Mouse (Mus musculus): Measurements from ENCODE around the gene Vdr. TPM values are rescaled to one million over a fixed set of nuclear protein-coding genes. Genes with fewer than 3 reads are reported as not detected.

Gene Vdr
- polyA plus RNA-seq, 1 experiment from 2014 or later, result 0.07 TPM

DNA sequence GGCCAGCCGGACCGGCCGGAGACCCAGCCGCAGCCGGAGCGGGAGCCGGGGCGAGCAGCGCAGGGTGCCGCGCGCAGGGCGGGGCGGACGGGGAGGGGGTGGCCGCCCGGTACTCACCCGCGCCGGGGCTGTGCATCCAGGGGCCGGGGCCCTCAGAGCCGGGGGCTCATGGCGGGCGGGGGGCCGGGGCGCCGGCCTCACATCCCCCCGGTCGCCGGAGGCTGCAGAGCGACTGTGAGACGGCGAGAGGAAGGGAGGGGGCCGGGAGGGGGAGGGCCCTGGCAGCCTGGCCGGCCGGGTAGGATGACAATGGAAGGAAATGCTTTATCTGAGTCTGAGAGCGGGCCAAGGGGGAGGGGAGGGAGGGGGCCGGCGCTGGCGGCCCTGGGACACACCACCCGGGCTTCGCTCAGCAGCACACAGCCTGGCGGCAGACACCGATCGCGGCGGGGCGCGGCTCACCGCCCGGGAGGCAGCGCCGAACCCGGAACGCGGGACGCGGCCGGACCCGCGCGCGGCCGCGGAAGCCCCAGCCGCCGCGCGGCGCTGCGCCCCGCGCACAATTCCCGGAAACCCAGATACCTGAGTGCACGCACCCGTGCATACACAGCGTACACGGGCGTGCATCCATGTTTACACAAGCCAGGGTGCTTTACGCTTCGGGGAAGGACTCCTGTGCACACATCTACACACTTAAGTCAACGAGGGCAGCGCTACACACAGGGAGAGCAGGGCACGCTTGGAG lies 79.0 kb downstream of the Vdr start:
- WGBS, result under 1% methylated on average over 75 of the region's 84 CpGs
- peak; percentile 86 for ATAC-seq (ENCODE audit: low read depth)
- Histone ChIP-seq H3K4me1 (replicated peaks) (peaks cover 59% of the 10 kb centered on the region), H3K4me2 (peak overlapping the region; percentile 73), H3K4me3 (peak overlapping the region; percentile 83), H3K9me3 (no peaks in the 10 kb centered on the region), H3K27me3 (no peaks in the 10 kb centered on the region; the same call in 1 of the 2 replicates), H3K27ac (replicated peaks) (peak overlapping the region; percentile 93), H3K36me3 (no peaks in the 10 kb centered on the region), H3K9ac (peak overlapping the region; percentile 100)

DNA sequence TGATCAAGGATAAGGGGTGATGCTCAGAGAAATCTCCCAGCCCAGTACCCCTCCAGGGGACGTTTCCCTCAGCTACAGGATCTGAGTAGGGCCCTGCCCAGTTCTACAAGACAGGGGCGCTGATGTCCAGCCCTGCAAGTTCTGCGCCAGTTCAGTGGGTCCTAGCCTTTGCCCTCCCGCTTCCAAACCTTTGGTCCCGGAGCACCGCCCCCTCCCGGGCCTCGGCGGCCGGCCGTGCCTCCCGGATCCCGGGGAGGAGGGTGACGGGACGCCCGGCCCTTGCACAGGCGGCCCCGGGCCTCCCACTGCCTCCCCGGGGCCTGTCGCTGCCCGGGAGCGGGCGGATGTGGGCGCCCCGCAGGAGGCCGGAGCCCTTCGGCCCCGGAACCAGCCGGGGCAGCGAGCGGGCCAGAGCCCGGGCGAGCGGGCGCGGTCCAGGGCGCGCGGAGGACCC lies 79.6 kb downstream of the Vdr start:
- ATAC-seq (ENCODE audit: low read depth), result peak; percentile 29; the same call in 1 of the 2 replicates
- under 1% methylated on average over 35 of the region's 39 CpGs for WGBS
- H3K9ac ChIP-seq, result peak overlapping the region; percentile 100
- peaks cover 65% of the 10 kb centered on the region for H3K4me1 ChIP-seq (replicated peaks)
- H3K27me3 ChIP-seq, result no peaks in the 10 kb centered on the region; the same call in 1 of the 2 replicates
- H3K4me2 ChIP-seq, result peak overlapping the region; percentile 73
- peak overlapping the region; percentile 93 for H3K27ac ChIP-seq (replicated peaks)
- H3K4me3 ChIP-seq, result peak overlapping the region; percentile 83
- H3K36me3 ChIP-seq, result no peaks in the 10 kb centered on the region
- H3K9me3 ChIP-seq, result no peaks in the 10 kb centered on the region

DNA sequence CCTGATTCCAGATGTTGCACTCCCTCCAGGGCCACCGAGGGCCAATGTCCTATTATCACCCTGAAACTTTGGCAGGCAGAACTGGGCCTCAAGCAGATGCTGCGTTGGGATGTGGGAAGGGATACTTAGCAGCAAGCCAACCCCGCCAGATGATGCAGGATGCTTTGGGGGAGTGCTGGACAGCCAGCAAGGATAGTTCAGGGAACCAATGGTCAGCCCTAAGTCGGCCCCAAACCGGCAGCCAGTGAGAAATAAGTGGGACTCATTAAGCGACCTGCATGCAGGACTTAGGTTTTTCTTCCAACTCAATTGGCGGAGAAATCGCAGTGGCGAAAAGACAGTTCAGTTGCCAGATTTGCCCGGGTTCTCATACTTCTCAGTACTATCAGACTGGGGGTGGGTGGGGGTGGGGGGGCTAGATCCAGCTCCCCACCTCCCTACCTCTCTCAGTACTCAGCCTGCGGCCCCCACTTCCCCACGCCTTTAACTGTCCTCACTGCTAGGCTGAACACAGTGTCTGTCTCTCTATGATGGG lies 80.1 kb downstream of the Vdr start:
- H3K27ac ChIP-seq (replicated peaks), result peak overlapping the region; percentile 93
- 13% methylated on average over 12 of the region's 12 CpGs for WGBS
- no peaks in the 10 kb centered on the region; the same call in 1 of the 2 replicates for H3K27me3 ChIP-seq
- H3K4me3 ChIP-seq, result peak overlapping the region; percentile 83
- H3K4me2 ChIP-seq, result peak overlapping the region; percentile 73
- no peaks in the 10 kb centered on the region for H3K9me3 ChIP-seq
- H3K4me1 ChIP-seq (replicated peaks), result peaks cover 70% of the 10 kb centered on the region
- H3K36me3 ChIP-seq, result no peaks in the 10 kb centered on the region
- ATAC-seq (ENCODE audit: low read depth), result no peak
- H3K9ac ChIP-seq, result peak overlapping the region; percentile 100

DNA sequence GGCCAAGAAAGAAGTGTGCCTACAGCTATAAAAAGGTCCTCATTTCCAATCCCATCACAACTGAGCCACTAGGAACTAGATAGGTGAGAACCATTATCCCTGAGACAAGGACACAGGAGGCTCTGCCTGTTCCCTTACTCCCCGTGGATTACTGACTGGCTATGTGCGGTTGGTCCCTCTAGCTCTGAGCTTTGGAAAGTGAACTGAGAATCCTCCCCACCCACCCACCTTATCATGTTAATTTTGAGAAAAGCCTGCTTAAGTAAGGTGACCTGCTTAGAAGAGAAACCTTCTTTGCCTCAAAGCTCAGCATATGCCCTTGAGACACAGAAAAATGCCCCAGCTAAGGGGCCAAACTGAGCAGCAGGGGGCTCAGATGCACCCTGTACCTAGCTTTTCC lies 81.0 kb downstream of the Vdr start:
- ATAC-seq (ENCODE audit: low read depth), result no peak
- H3K4me1 ChIP-seq (replicated peaks), result peaks cover 79% of the 10 kb centered on the region
- peak overlapping the region; percentile 100 for H3K9ac ChIP-seq
- H3K9me3 ChIP-seq, result no peaks in the 10 kb centered on the region
- H3K27me3 ChIP-seq, result no peaks in the 10 kb centered on the region; the same call in 1 of the 2 replicates
- peak overlapping the region; percentile 73 for H3K4me2 ChIP-seq
- peak overlapping the region; percentile 83 for H3K4me3 ChIP-seq
- peak overlapping the region; percentile 93 for H3K27ac ChIP-seq (replicated peaks)
- no peaks in the 10 kb centered on the region for H3K36me3 ChIP-seq
- WGBS, result 56% methylated on average over 2 of the region's 2 CpGs

DNA sequence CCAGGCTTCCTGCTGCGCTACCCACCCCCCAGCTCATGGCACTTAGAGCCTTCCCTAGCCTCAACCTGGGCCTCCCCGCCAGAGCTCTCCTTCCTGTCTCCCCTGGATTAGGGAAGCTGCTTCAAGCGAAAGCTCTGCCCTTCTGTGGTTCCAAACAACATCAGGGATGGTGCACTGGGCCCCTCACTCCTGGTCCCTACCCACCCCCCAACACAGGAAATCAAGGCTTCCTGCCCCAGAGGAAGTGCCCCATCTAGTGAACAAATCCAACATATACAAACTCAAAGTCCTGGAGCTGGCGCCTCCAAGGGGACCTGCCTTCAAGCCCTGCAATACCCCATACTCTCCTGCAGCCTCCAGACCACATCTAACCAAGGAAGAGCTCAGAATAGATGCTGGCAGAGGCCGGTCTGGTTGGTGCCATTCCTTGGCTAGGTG lies 81.5 kb downstream of the Vdr start:
- no peaks in the 10 kb centered on the region for H3K9me3 ChIP-seq
- H3K27ac ChIP-seq (replicated peaks), result peak overlapping the region; percentile 84
- no peaks in the 10 kb centered on the region for H3K36me3 ChIP-seq
- peaks cover 84% of the 10 kb centered on the region for H3K4me1 ChIP-seq (replicated peaks)
- no peaks in the 10 kb centered on the region; the same call in 1 of the 2 replicates for H3K27me3 ChIP-seq
- H3K4me3 ChIP-seq, result peak overlapping the region; percentile 11; the same call in 1 of the 2 replicates
- H3K9ac ChIP-seq, result peak overlapping the region; percentile 55
- no peak for ATAC-seq (ENCODE audit: low read depth)
- H3K4me2 ChIP-seq, result peak overlapping the region; percentile 73
- WGBS, result 74% methylated on average over 5 of the region's 5 CpGs

DNA sequence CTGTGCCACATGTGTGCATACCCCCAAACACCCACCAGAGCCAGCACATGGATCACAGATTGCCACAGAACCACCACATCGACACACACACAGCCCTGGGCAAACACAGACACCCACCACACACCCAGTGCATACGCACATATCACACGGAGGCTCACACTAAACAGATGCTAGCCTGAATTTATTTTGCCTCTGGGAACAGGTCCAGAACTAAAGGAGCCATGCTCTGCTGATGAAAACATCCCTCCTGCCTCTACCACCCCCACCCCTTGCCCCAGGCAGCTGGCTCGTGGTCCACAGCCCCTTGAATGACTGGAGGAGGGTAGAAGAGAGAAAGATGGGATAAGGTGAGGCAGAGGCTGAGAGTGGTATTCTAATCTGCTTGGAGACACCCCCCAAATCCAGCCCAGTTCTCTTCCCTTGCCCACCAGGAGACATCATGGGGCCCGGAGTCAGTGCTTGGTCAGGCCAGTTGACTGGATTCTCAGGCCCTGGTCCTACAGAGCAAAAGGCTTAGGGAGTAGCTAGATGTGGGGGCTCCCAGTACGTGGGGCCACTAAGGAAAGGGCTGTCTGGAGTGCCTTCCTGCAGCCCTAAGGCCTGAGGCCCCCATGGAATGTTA lies 82.1 kb downstream of the Vdr start:
- peaks cover 88% of the 10 kb centered on the region for H3K4me1 ChIP-seq (replicated peaks)
- WGBS, result 37% methylated on average over 6 of the region's 6 CpGs
- no peaks in the 10 kb centered on the region; the same call in 1 of the 2 replicates for H3K27me3 ChIP-seq
- no peaks in the 10 kb centered on the region for H3K36me3 ChIP-seq
- peak overlapping the region; percentile 84 for H3K27ac ChIP-seq (replicated peaks)
- H3K4me3 ChIP-seq, result peak overlapping the region; percentile 11
- no peaks in the 10 kb centered on the region for H3K9me3 ChIP-seq
- H3K4me2 ChIP-seq, result peak overlapping the region; percentile 73
- peak overlapping the region; percentile 55 for H3K9ac ChIP-seq
- ATAC-seq (ENCODE audit: low read depth), result no peak

DNA sequence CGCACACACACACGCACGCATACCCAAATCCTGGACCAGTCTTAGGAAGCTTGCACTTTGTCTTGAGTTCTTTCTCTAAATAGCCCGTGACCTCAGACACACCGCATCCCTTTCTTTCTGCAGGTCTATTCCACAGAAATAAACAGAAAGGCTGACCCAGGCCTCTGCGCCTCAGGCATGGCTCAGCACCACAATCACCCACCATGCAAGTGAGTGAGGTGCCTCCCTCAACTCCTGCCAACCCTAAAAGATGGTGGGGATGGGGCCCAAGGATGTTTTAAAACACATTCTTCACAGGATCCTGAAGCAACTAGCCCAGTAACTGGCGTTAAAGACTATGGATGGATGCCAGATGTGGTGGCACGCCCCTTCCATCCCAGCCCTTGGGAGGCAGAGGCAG lies 83.0 kb downstream of the Vdr start:
- no peak overlapping the region for H3K27ac ChIP-seq (replicated peaks)
- H3K4me3 ChIP-seq, result no peak overlapping the region
- ATAC-seq (ENCODE audit: low read depth), result no peak
- no peak overlapping the region for H3K4me2 ChIP-seq
- no peak overlapping the region for H3K9ac ChIP-seq
- 88% methylated on average over 8 of the region's 8 CpGs for WGBS
- no peaks in the 10 kb centered on the region for H3K9me3 ChIP-seq
- H3K27me3 ChIP-seq, result no peaks in the 10 kb centered on the region
- peaks cover 89% of the 10 kb centered on the region for H3K4me1 ChIP-seq (replicated peaks)
- H3K36me3 ChIP-seq, result no peaks in the 10 kb centered on the region

DNA sequence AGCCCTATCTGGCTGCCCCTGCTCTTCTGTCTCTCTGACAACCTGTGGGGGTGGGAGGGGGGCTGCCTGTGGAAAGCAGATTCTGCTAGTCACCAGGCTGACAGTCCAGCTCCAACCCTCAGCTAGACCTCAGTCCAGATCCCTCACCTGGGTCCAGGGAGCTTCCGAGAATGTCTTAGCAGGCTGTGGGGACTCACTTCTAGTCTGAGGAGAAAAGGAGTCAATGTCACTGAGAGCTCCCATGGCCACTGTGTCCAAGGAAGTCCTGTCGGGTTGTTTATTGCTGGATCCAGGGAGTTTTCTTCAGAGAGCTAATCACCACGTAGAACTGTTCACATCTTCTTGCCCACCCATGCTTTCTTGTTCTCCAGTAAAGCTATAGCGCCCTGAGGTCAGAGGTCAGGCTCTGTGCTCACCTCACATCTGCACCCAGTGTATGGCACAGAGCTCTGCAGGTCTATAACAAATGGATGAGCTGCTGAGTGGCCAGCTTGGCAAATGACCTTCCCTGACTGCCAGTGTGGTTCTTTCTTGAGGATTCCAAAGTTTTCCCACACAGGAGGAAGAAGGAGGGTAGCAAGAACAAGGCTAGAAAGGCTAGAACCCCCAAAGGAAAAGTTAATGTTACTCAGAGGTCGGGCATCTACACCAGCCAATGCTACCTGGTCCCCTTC lies 83.7 kb downstream of the Vdr start:
- no peaks in the 10 kb centered on the region for H3K9me3 ChIP-seq
- peak overlapping the region; percentile 57; the same call in 1 of the 2 replicates for H3K9ac ChIP-seq
- no peak overlapping the region for H3K4me2 ChIP-seq
- H3K27ac ChIP-seq (replicated peaks), result no peak overlapping the region
- no peaks in the 10 kb centered on the region for H3K27me3 ChIP-seq
- H3K4me3 ChIP-seq, result no peak overlapping the region
- H3K4me1 ChIP-seq (replicated peaks), result peaks cover 89% of the 10 kb centered on the region
- no peaks in the 10 kb centered on the region for H3K36me3 ChIP-seq
- 59% methylated on average over 5 of the region's 5 CpGs for WGBS
- no peak for ATAC-seq (ENCODE audit: low read depth)

DNA sequence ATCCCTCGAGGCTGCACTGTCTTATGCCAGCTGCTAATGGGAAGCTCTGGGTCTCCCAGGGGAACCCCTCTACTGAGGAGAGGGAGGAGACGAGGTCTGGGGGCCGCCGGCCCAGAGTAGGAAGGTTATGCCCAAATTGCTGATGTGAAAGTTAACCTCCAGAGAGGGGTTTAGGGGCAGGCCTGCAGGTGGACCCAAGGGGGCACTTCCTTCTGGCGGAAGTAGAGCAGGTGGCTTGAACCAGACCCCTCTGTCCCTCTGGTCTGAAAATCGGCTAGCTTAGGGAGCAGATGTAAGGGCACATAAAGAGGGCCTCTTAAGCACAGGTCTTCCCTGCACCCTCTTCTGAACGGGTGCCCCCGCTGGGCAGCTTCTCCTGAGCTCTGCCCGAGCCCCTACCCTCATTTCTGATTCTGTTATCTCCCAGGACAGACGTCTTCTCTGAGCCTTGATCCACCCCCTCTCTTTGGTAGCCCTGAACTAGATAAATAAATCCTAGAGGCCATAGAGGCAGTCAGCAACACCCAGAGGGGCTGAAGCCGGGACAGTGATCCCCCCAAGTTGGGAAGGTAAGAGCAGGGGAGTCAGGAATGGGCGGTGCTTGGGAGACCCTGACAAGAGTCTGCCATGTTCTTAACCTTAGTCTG lies 84.4 kb downstream of the Vdr start:
- Histone ChIP-seq H3K4me3 (no peak overlapping the region), H3K27me3 (no peaks in the 10 kb centered on the region), H3K4me2 (peak overlapping the region; percentile 49), H3K9me3 (no peaks in the 10 kb centered on the region), H3K36me3 (no peaks in the 10 kb centered on the region), H3K27ac (replicated peaks) (no peak overlapping the region), H3K9ac (peak overlapping the region; percentile 57; the same call in 1 of the 2 replicates), H3K4me1 (replicated peaks) (peaks cover 95% of the 10 kb centered on the region)
- 46% methylated on average over 12 of the region's 12 CpGs for WGBS
- ATAC-seq (ENCODE audit: low read depth), result no peak

DNA sequence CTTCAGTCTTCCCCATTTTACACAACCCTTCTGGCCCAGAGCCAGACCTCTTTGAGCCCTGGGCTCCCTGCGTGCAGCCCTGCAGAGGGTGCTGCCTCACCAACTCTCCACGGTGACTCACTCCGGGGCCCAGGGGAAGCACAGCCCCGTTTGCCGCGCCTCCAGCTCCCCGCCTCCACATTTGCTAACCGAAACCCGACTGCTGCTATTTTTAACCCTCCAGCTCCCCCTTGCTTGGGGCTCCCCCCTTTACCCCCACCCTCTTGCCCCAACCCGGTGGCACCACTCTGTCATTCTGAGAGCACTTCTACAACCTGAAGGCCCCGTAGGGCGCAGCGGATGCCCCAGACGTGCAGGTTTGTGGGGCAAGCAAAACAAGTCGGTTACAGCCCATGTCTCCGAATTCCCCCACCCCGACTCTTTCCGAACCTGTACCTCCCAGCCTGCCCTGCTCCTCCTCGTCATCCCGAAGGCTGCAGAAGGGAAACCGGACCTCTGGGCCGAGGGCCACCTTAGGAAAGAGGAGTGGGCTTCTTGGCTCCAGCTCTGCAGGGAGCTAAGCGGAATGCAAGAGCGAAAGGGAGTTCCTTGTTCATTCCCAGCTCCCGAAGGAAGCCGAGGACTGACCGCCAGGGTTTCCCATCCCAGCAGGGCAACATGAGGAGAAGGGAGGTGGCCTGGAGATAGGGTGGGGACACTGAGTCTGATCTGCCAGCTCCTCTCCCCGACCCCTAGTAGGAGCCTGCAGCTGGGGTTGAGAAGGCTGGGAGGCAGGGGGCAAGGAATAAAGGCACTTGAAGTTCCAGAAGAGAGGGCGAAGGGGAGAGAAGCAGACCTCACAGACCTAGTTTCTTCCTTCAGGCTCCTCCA lies 85.1 kb downstream of the Vdr start:
- Histone ChIP-seq H3K27me3 (no peaks in the 10 kb centered on the region), H3K9ac (peak overlapping the region; percentile 57), H3K4me3 (peak overlapping the region; percentile 15)

More for the DNA sequence above, 85.1 kb downstream of the Vdr start:
- H3K4me1 ChIP-seq (replicated peaks), result peaks cover 93% of the 10 kb centered on the region
- H3K4me2 ChIP-seq, result peak overlapping the region; percentile 49
- H3K27ac ChIP-seq (replicated peaks), result 0 out of 2 replicates have a peak overlapping the region, but pooled peaks have one; percentile 39
- no peak for ATAC-seq (ENCODE audit: low read depth)
- H3K36me3 ChIP-seq, result 0 out of 2 replicates have a peak, but pooled peaks cover 3% of the 10 kb centered on the region
- WGBS, result 9% methylated on average over 29 of the region's 29 CpGs
- no peaks in the 10 kb centered on the region for H3K9me3 ChIP-seq
